Mouse (Mus musculus) common myeloid progenitor, adult 5-6 weeks (primary cell): ENCODE results near the gene Actn2. TPM values are rescaled to one million over a fixed set of nuclear protein-coding genes. Genes with fewer than 3 reads are reported as not detected.

Experiments used
- ATAC-seq: replicated peaks from 2 replicates; pipeline ENCODE4 v1.8.0; 2016; ENCODE audit warnings: low read depth, mild to moderate bottlenecking, moderate TSS enrichment, inconsistent platforms; ENCODE audit not compliant: poor library complexity, severe bottlenecking
- total RNA-seq: library from RNA; stranded (forward); fragments of 200-1000, 187-1606 nt; gene quantifications from 2 replicates; pipeline ENCODE4 v1.2.3, GENCODE M21; 2017

The Actn2 gene
- total RNA-seq, 1 experiment from 2014 or later = not detected

DNA sequence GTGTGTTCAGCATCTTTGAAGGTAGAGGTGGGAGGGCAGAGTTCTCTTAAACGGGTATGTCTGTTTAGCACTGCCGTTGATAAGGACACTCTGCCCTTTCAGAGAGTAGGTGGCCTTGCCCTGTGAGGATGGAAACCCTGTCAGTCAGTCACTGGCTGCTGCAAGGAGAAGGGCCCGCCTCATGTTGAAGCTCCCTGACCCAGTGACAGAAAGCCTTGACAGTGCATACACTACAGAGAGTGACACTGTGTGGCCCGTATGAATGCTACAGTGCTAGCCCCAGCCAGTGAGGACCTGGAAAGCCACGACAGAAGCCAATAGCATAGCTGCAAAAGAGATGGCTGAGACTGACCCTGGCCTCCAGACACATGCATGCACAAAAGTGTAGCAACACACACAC lies 22.5 kb downstream of the Actn2 start:
- ATAC-seq = no peak

DNA sequence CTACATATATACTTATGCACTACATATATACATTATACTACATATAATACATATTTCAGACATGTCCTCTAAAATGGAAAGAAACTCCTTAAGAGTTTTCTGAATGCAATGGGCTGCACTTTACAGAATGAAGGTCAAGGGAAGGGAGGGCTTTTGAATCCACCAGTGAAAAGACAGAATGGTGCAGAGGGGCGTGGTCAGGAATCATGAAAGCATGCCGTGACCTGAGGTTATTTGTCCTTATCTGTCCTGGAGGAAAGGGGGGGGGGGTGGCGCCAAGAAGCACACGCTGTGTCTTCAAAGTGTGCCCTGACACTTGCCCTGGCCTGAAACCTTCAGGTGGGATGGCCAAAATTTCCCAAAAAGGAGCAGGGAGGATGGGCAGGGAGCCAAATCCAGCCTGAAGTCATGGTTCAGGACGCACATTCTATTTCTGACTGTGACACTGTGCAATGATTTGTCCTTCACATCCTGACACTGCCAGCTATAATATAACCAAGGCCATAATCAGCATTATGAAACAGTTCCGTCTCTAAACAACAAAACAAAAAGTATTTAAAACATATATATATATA lies 23.3 kb downstream of the Actn2 start:
- no peak for ATAC-seq

DNA sequence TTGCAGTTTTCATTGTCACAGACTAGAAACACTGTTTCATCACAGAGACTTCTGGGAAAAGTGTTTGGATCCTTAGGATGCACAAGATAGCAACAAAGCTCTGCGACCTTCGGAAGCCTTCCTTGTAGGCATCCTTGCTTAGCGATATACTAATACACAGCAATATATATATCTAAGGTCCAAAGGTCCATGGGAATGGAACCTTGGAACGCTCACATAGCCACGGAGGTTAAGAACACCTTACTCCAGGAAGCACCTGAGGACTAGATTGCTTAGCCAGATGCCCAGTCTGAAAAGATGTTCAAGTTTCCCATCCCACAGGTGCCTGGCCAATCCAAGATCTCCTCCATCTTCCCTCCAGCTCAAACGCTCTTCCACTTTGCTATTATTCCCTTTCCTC lies 26.4 kb downstream of the Actn2 start:
- no peak for ATAC-seq

DNA sequence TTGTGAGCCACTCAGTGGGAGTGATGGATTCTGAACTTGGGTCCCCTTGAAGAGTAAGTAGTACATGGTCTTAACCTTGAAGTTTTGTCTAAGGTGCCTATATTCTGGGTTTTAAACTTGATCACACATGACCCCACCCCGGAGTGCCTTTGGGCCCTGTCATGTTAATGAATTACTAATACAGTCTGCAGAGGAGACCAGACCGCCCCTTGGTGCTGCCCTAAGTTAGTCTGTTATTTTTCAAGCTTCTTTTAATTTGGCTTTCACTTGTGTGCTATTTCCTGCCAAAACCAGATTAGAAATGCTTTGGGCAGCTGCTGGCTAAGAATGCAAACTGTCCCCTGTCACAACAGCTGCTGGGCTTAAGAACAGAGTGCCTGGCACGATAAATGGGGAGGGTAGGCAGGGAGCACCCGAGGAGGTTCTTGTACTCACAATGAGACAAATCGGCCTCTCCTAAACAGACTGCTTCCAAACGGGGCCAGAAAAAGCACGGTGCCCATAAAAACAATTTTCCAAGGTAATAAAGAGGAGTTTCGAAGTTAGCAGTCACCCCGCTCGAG lies 28.5 kb downstream of the Actn2 start:
- ATAC-seq = no peak

DNA sequence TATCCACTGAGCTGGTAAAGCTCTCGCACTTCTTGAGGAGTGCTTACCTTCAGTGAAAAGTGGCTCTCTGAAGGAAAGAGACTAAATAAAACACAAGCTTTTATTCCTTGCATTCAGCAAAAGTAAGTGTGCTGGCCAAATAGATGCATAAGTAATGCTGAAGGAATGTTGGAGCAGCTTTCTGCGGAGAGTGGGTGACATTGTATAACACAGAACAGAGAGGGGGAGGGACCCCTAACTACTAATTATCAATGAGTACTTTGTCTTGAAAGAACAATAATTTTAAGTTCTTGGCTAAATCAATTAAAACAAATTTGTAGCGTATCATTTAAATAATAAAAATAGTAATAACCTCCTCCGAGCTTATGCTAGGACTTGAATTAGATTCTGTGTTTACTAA lies 29.2 kb downstream of the Actn2 start:
- ATAC-seq = no peak

DNA sequence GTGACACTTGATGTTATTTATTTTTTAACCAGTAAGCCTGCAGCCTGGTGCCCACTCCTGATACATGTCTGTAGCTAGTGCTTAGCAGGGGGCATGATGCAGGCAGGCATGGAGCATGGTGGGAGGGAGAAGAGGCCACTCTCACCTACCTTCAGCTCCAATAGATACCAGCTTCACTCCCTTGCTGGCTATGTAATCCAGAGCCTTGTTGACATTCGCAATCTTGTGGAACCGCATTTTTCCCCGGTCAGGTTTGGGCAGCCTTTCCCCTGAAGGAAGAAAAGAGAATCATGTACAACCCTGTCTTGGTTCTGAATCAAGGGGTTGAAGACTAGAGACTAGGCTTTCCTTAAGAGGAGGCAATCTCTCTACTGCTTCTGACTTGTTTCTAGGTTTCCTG lies 31.1 kb downstream of the Actn2 start:
- ATAC-seq = no peak

- no peak for ATAC-seq
These were observed 31.7 kb downstream of the Actn2 start for GRCm38 (mm10) chr13:12308878-12309277.

DNA sequence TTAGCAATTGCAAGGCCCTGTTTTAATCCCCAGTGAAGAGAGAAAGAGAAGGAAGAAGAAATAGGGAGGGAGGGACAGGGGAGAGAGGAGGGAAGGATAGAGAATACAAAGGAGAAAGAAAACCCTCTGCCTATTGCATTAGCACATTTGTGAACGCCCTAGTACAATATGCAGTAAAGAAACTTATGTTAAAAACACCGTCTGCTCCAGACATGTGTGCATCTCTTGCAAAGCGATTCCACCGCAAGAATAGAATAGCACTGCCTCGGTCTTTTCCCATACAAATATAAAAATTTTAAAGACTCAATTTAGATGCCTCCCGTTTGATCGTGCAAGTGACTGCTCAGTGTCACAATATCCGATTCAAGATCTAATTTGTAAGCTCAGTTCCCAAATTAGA lies 32.1 kb downstream of the Actn2 start:
- no peak for ATAC-seq

DNA sequence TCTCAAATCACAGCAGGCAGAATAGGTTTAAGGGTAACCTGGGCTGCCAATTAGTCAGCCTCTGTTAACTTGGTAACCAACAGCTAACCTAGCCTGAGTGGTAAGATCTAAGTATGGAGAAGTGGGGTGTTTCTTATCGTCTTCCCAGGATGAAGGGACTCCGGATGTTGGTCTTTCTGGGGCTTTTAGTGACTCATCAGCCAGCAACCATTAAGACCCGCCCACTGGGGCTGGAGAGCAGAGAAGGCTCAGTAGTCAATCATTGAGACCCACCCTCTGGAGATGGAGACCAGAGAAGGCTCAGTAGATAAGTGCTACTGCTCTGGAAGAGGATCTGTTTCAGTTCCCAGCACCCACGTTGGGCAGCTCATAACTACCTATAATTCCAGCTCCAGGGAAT lies 33.3 kb downstream of the Actn2 start:
- no peak for ATAC-seq

GRCm38 (mm10) chr13:12305540-12305939 lies 35.0 kb downstream of the Actn2 start:
- ATAC-seq = 0 out of 2 replicates have a peak, but pooled peaks have one; percentile 47

GRCm38 (mm10) chr13:12304991-12305390 lies 35.6 kb downstream of the Actn2 start:
- ATAC-seq = no peak

DNA sequence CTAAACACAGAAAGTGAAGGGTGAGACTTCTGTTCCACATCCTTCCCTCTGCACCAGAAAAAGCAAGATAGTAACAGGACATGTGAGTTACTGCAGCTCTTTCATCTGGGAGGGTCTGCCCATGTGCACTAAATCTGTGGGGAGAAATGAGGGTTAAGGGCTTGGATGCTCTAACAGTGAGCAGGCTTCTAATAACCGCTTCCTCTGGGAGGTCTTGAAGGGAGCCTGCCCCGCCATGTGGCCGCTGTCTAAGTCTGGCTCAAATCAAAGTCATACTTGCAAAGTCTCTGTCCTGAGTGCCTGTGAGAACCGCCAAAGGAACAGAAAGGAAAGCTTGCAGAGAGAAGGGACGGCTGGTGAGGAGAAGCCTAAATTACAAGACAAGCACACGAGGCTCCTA lies 42.8 kb downstream of the Actn2 start:
- ATAC-seq = no peak

GRCm38 (mm10) chr13:12296701-12297100 lies 43.9 kb downstream of the Actn2 start:
- peak; percentile 81 for ATAC-seq

- ATAC-seq = no peak
These were observed 46.8 kb downstream of the Actn2 start for GRCm38 (mm10) chr13:12293810-12294209.

GRCm38 (mm10) chr13:12290700-12291099 lies 49.9 kb downstream of the Actn2 start:
- ATAC-seq = no peak

- ATAC-seq = no peak
These were observed 56.0 kb downstream of the Actn2 start for GRCm38 (mm10) chr13:12284528-12284927.

DNA sequence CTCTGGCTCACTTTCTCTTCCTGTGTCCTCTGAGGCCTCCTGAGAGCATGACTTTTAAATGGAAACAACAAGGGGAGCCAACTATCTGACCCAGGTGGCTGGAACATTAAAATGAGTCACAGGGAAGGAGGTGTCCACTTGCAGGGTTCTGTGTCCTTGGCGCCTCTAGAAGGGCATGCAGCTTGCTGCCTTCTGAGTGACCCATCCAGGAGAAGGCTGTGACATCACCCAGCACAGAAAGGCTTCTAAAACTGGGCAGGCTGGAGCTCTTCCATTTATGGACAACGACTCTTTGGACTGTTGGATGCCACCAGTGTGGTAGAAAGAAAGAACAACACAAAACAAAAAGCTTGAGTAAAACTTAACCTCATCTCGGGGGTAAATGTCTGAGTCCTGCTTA lies 56.7 kb downstream of the Actn2 start:
- no peak for ATAC-seq

GRCm38 (mm10) chr13:12274721-12275120 lies 65.8 kb downstream of the Actn2 start:
- ATAC-seq = no peak

DNA sequence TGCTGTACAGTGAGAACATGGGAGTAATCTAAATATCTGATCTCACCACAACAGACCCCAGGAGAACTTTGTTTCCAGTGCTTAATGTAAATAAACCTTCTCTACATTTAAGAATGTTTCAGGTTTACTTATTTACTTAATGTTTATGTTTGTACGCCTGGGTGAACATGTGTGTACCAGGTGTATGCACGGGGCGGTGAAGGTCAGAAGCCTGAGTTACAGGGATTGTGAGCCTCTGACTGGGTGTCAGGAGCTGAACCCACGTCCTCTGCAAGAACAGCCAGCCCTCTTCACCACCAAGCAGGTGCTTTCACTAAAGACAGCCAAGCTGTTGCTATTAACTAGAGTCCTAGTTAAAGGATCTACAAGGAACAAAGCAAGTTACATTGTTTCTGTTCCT lies 66.3 kb downstream of the Actn2 start:
- ATAC-seq = no peak

DNA sequence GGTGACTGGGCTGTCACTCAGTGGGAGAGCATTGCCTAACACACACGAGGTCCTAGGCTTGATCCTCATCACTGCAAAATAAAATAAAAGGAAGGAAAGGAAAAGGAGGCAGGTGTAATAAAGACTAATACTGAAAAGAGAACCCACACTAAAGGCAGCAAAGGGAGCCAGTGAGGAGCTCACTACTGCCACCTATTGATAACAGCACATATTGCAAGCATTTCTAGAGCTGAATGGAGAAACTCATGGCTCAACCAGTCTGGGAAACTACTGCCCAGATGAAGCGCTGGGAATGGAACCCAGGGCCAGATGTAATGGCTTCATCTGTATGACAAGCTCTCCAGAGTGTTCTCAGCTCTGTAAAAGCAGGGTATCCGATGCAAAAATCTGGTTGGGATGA lies 67.6 kb downstream of the Actn2 start:
- peak; percentile 89 for ATAC-seq

DNA sequence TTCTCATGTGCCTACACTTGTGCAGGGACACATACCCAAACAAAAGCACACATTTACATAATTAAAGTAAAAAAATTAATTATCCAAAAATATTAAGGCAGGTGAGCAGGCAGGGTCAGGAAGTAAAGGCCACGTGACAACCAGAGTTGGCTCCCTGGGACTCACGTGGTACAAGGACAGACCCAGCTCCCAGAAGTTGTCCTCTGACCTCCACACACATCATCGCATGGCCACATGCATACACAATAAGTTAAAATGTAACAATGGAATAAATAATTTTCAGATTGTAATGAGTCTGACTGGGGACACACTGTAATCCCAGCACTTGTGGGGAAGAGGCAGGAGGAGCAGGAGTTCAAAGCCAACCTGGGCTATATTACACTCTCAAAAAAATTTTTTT lies 72.6 kb downstream of the Actn2 start:
- no peak for ATAC-seq

GRCm38 (mm10) chr13:12267097-12267496 lies 73.5 kb downstream of the Actn2 start:
- no peak; the same call in 1 of the 2 replicates for ATAC-seq
